Mouse (Mus musculus) midbrain, embryonic 14.5 days (tissue): ENCODE results near the gene Mtus2. TPM values are rescaled to one million over a fixed set of nuclear protein-coding genes. Genes with fewer than 3 reads are reported as not detected.

Source experiments
- ATAC-seq: fragments of 200-750 bp; cut with Nextera tagmentation; 2 replicates; pipeline ENCODE4 v1.8.0; 2017; ENCODE audit warnings: moderate number of reproducible peaks, moderate library complexity; ENCODE audit not compliant: low FRiP score, low TSS enrichment
- DNase-seq: peaks from one replicate; pipeline ENCODE4 v3.0.0-alpha.2; 2015
- H3K27ac ChIP-seq: fragments of 300-500 bp; sonication (generic); replicated peaks from 2 replicates; pipeline ENCODE4 v1.5.1; 2014; ENCODE audit warnings: mild to moderate bottlenecking, low read depth, low read length, moderate library complexity
- H3K27me3 ChIP-seq: fragments of 300-500 bp; sonication (generic); 2 replicates; pipeline ENCODE4 v1.6.1; 2014; ENCODE audit warnings: low read length, control low read depth, mixed read lengths; ENCODE audit not compliant: control insufficient read depth, insufficient read depth
- H3K36me3 ChIP-seq: fragments of 300-500 bp; sonication (generic); 2 replicates; pipeline ENCODE4 v1.6.1; 2014; ENCODE audit warnings: low read length, control low read depth; ENCODE audit not compliant: control insufficient read depth, insufficient read depth
- H3K4me1 ChIP-seq: fragments of 300-500 bp; sonication (generic); 2 replicates; pipeline ENCODE4 v1.6.1; 2014; ENCODE audit warnings: mild to moderate bottlenecking, antibody characterized with exemption, low read length, control low read depth; ENCODE audit not compliant: control insufficient read depth, insufficient read depth
- H3K4me2 ChIP-seq: fragments of 300-500 bp; sonication (generic); 2 replicates; pipeline ENCODE4 v1.6.1; 2014; ENCODE audit warnings: mild to moderate bottlenecking, low read length, moderate library complexity
- H3K4me3 ChIP-seq: fragments of 300-500 bp; sonication (generic); replicated peaks from 2 replicates; pipeline ENCODE4 v1.5.1; 2014; ENCODE audit warnings: low read depth, low read length
- H3K9ac ChIP-seq: fragments of 300-500 bp; sonication (generic); replicated peaks from 2 replicates; pipeline ENCODE4 v1.6.1; 2014; ENCODE audit warnings: mild to moderate bottlenecking, low read length, moderate library complexity
- H3K9me3 ChIP-seq: fragments of 300-500 bp; sonication (generic); 2 replicates; pipeline ENCODE4 v1.6.1; 2016; ENCODE audit warnings: low read length, control low read depth, mixed read lengths; ENCODE audit not compliant: control insufficient read depth
- WGBS: fragments of 180-500 bp; shearing (Covaris S2); extraction: QIAGEN DNeasy Blood & Tissue Kit; methylation state at CpG from one replicate; pipeline ENCODE4 v1.1.7; 2014; 5-methylcytosine and 5-hydroxymethylcytosine counted together
- polyA plus RNA-seq: library from polyadenylated mRNA; unstranded; fragments of >200 nt; fragmentation: Nextera tagmentation; extraction: Ambion mirVana; gene quantifications from 2 replicates; pipeline ENCODE4 v1.2.1, GENCODE M21; 2014

The Mtus2 gene
- polyA plus RNA-seq, 1 experiment from 2014 or later: 46.8 TPM

DNA sequence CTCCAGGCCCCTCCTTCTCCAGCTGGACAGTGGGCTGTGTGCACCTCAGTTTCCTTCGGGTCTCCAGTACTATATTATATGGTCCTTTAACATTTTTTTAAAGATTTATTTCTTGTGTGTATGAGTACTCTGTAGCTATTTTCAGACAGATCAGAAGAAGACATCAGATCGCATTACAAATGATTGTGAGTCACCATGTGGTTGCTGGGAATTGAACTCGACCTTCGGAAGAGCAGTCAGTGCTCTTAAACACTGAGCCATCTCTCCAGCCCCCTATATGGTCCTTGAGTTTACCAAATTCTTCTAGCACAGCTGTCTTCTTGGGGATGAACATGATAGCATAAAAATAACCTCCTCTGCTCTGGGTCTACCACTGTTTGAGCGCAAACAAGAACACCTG lies 382.0 kb downstream of the Mtus2 start:
- WGBS: 95% methylated on average over 5 of the region's 5 CpGs
- ATAC-seq (no peak), DNase-seq (no peak)
- H3K9ac ChIP-seq: no peak overlapping the region
- H3K36me3 ChIP-seq: 0 out of 2 replicates have a peak, but pooled peaks cover 2% of the 10 kb centered on the region
- H3K27ac ChIP-seq: no peak overlapping the region
- no peak overlapping the region for H3K4me2 ChIP-seq
- no peaks in the 10 kb centered on the region for H3K27me3 ChIP-seq
- H3K9me3 ChIP-seq: no peaks in the 10 kb centered on the region
- H3K4me1 ChIP-seq: no peaks in the 10 kb centered on the region
- H3K4me3 ChIP-seq: no peak overlapping the region

DNA sequence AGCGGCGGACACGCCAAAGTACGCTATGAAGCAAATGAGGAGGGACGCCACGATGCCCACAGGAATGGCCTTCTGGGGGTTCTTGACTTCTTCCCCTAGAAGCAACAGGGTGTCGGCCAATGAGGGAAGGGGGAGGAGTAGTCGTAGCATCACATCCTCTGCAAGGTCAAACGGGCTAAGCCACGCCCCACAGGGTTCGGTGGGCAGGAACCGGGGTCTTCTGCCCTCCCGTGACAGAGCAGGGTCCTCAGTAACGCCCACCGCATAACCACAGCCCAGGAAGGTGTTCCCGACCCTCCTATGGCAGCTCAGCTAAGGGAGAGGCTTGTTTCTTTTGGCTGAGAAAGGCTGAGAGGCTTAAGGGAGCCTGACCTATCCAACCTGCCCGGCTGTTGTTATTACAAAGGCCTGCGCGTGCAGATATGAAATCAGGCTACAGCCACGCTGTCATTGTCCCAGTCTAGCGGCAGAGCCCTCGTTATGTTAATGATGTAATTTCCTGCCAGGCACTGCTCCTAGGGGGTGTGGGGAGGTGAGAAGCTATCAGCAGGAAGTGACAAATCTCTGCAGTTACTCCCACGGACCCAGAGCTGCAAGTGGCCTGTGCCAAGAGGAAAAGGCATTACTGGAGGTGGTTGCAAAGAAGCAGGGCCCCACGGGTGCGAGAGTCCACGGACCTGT lies 385.1 kb downstream of the Mtus2 start:
- Histone ChIP-seq H3K4me2 (peak overlapping the region; percentile 43), H3K36me3 (no peaks in the 10 kb centered on the region), H3K9ac (peak overlapping the region; percentile 9; the same call in 1 of the 2 replicates), H3K9me3 (no peaks in the 10 kb centered on the region), H3K4me3 (peak overlapping the region; percentile 13; the same call in 1 of the 2 replicates), H3K4me1 (no peaks in the 10 kb centered on the region), H3K27ac (peak overlapping the region; percentile 54), H3K27me3 (no peaks in the 10 kb centered on the region)
- ATAC-seq (peak; percentile 58), DNase-seq (peak; percentile 61)
- WGBS: 48% methylated on average over 26 of the region's 26 CpGs

DNA sequence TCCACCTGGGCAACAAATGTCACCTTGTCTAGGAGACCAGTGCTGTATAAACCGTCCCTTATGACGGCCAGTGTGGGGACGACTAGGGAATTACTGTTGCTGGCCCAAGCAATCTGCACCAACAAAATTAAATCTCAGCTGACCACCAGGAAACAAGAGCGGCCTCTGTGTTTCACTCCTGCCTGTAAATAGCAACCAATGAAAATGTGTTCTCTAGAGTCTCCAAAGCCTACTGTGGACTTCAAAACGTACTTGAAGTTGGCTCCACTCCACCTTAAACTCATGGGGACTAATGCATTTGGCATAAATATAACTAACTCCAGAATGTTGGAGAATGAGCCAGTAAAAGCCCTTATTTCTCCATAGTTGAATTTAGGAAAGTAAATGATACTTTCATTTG lies 387.3 kb downstream of the Mtus2 start:
- Histone ChIP-seq H3K27me3 (no peaks in the 10 kb centered on the region), H3K9ac (no peak overlapping the region), H3K4me2 (no peak overlapping the region), H3K36me3 (no peaks in the 10 kb centered on the region), H3K27ac (no peak overlapping the region), H3K4me1 (no peaks in the 10 kb centered on the region), H3K9me3 (no peaks in the 10 kb centered on the region), H3K4me3 (no peak overlapping the region)
- no peak for DNase-seq
- no peak for ATAC-seq
- 89% methylated on average over 5 of the region's 5 CpGs for WGBS

DNA sequence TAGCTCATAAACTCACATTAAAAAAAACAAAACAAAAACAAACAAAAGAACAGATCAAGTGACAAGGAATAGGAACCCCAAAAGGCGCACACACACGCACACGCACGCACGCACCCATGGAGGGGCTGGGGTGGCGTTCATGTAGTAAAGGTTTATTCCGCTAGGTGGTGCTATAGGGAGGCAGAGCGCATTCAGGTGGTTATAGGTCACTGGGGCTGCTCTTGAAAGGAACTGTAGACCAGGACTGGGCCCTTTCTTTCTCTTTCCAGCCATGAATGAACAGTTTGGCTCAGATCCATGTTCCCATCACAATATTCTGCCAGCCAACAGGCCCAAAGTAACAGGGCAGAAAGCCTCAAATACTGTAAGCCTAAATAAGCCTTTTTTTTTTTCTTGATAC lies 389.4 kb downstream of the Mtus2 start:
- H3K4me1 ChIP-seq: no peaks in the 10 kb centered on the region
- H3K27ac ChIP-seq: no peak overlapping the region
- H3K4me2 ChIP-seq: no peak overlapping the region
- H3K27me3 ChIP-seq: no peaks in the 10 kb centered on the region
- H3K9ac ChIP-seq: no peak overlapping the region
- no peaks in the 10 kb centered on the region for H3K36me3 ChIP-seq
- no peak for ATAC-seq
- 83% methylated on average over 8 of the region's 8 CpGs for WGBS
- no peak overlapping the region for H3K4me3 ChIP-seq
- no peaks in the 10 kb centered on the region for H3K9me3 ChIP-seq
- no peak for DNase-seq

DNA sequence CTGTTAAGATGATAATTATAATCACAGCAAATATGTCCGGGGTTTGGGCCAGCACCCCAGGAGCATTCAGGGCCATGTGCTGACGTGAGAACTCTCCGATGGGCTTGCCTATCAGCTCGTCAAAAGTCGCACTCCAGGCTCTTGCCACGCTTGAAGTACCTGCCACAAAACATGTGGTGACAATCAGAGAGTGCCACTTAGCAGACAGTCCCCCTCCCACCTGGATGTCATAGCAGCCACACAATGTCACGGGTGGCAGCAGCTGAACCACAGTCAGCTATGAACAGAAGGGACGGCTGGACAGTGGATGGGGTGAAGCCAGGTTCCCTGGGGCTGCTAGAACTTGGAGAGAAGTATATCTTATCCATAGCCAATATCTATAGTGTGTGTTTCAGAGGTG lies 391.0 kb downstream of the Mtus2 start:
- no peak for DNase-seq
- H3K9me3 ChIP-seq: no peaks in the 10 kb centered on the region
- H3K4me1 ChIP-seq: no peaks in the 10 kb centered on the region
- H3K36me3 ChIP-seq: no peaks in the 10 kb centered on the region
- no peak overlapping the region for H3K9ac ChIP-seq
- no peak for ATAC-seq
- no peaks in the 10 kb centered on the region for H3K27me3 ChIP-seq
- WGBS: 59% methylated on average over 8 of the region's 8 CpGs
- no peak overlapping the region for H3K27ac ChIP-seq
- no peak overlapping the region for H3K4me3 ChIP-seq
- H3K4me2 ChIP-seq: no peak overlapping the region

DNA sequence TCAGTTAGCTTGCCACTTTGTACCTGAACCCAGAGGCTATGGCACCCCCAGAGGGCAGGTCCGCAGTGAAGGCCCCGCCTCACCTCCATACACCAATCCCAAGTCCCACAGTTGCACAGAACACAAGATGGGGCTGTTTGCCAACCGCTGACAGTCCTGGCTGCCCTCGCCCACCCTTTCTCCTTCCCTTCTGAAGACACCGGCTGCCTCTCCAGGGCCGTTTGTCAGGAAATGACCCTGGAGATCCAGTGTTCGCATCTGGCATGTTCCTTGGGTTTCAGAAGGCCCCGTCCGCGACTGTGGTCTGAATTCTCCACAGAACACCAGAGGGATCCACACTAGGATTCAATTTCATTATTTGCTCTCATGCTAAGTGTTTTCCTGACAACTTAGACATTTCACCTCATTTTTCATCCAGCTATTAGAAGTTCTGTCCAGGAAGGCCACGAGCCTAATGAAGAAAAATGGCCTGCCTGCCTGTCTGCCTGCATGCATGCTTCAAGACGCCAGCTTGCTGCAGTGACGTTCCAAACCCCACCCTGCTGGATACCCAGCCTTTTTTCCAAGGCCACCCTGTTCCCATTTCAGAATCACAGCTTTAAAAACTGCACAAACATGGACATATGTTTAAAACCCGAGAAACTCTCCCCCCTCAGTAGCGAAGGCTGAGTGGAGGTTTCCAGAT lies 392.3 kb downstream of the Mtus2 start:
- H3K9me3 ChIP-seq: no peaks in the 10 kb centered on the region
- H3K4me1 ChIP-seq: no peaks in the 10 kb centered on the region
- H3K27me3 ChIP-seq: no peaks in the 10 kb centered on the region
- ATAC-seq: no peak
- no peak overlapping the region for H3K27ac ChIP-seq
- WGBS: 86% methylated on average over 15 of the region's 15 CpGs
- H3K9ac ChIP-seq: no peak overlapping the region
- no peak for DNase-seq
- H3K4me2 ChIP-seq: no peak overlapping the region
- H3K4me3 ChIP-seq: no peak overlapping the region
- no peaks in the 10 kb centered on the region for H3K36me3 ChIP-seq

DNA sequence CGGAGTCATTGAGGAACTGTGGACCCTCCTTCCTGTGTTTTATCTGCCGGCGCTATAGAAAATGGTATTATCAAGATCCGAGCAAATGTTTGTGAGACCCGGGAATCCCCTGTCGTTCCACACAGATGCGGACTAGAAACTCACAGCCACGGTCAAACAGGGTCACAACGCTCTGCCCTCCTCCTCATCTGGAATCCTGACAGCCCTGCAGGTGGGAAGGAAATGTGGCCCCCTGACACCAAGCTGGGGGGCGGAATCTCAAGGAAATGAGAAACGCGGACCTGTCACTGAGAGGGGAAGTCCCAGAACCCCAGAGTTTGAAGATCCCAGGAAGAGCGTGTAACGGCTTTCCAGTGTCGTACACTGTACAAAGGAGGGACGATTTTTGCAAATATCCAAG lies 396.3 kb downstream of the Mtus2 start:
- H3K4me3 ChIP-seq: no peak overlapping the region
- WGBS: 84% methylated on average over 16 of the region's 16 CpGs
- no peak overlapping the region for H3K27ac ChIP-seq
- no peak overlapping the region for H3K9ac ChIP-seq
- no peaks in the 10 kb centered on the region for H3K27me3 ChIP-seq
- H3K4me1 ChIP-seq: no peaks in the 10 kb centered on the region
- ATAC-seq: no peak
- DNase-seq: no peak
- H3K9me3 ChIP-seq: no peaks in the 10 kb centered on the region
- H3K36me3 ChIP-seq: no peaks in the 10 kb centered on the region
- H3K4me2 ChIP-seq: no peak overlapping the region

DNA sequence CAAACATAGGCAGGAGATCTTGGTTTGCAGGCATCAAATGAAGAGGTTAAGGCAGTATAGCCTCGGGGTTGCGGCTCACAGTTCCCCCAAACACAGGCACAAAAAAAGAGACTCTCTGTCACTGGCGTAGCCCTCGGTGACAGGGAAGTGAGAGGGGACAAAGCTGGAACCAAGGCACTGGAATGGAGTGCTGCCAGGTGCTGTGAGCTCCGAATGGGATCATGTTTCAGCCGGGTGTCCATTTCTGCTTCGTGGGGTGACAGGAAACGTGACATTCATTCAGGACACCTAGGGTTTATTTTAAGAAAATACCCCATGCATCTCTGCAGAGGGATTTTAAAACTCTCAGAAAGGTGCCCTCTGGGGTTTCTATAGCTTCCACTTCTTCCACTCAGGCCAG lies 397.4 kb downstream of the Mtus2 start:
- Histone ChIP-seq H3K4me2 (no peak overlapping the region), H3K27me3 (no peaks in the 10 kb centered on the region), H3K27ac (no peak overlapping the region), H3K4me1 (no peaks in the 10 kb centered on the region), H3K36me3 (no peaks in the 10 kb centered on the region), H3K4me3 (no peak overlapping the region), H3K9me3 (no peaks in the 10 kb centered on the region), H3K9ac (no peak overlapping the region)
- 80% methylated on average over 8 of the region's 8 CpGs for WGBS
- DNase-seq: no peak
- no peak for ATAC-seq

DNA sequence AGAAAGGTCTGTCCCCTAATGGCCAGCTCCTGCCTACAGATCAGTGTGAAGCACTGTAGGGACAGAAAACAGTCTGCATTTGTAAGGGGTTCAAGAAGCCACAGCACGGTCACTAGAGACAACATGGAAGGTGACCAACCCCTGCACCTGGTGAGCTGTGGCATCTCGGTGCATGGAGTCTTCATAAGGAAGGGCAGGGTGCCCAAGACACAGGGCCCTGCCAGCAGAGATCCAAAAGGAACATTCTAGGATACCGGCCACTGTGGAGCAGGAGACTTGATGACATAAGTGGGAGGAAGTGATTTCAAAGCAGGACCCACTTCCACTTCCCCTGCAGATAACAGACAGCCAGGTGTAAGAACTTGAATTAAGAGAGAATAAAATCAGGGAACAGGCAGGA lies 398.7 kb downstream of the Mtus2 start:
- 92% methylated on average over 3 of the region's 3 CpGs for WGBS
- Histone ChIP-seq H3K9me3 (no peaks in the 10 kb centered on the region), H3K36me3 (no peaks in the 10 kb centered on the region), H3K4me2 (no peak overlapping the region), H3K4me3 (no peak overlapping the region), H3K4me1 (no peaks in the 10 kb centered on the region), H3K27me3 (no peaks in the 10 kb centered on the region), H3K9ac (no peak overlapping the region), H3K27ac (no peak overlapping the region)
- ATAC-seq: no peak
- no peak for DNase-seq
